Mouse (Mus musculus): ENCODE results near the gene Alox5.

Alox5 gene

DNA sequence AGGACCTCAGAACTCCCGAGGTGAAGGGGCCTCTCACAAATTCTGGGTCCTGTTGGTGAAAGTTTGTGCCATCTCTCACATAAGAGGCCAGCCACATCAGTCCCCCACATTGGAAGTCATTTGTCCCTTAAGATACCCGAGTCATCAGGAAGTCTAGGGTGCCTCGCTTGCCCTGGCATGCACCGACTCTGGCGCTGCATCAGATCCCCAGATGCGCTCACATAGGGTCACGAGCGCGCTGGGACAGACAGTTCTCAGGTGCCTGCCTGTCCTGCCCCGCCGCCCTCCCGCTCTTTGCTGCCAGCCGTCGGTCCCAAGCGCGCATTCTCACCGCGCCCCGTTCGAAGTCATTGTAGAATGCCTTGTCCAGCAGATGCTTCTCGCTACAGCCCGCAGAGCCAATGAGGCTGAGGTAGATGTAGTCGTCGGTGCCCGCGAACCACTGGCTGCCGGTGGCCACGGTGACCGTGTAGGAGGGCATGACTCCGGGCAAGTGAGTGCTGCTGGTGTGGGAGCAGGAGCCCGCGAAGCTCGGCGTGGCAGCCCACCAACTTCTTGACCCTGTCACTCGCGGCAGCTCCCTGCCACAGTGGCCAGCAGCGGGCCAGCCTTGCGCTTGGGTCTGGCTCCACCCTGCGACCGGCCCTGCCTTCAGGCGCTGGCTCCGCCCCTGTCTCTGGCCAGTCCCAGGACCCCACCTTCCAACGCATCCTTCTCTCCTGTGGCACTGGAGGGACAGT is at the start of gene Alox5:
Alox5 (minus strand) TSS at position 635 of the 740 bp plus-strand sequence.
- peak; percentile 3 to 4 for DNase-seq

DNA sequence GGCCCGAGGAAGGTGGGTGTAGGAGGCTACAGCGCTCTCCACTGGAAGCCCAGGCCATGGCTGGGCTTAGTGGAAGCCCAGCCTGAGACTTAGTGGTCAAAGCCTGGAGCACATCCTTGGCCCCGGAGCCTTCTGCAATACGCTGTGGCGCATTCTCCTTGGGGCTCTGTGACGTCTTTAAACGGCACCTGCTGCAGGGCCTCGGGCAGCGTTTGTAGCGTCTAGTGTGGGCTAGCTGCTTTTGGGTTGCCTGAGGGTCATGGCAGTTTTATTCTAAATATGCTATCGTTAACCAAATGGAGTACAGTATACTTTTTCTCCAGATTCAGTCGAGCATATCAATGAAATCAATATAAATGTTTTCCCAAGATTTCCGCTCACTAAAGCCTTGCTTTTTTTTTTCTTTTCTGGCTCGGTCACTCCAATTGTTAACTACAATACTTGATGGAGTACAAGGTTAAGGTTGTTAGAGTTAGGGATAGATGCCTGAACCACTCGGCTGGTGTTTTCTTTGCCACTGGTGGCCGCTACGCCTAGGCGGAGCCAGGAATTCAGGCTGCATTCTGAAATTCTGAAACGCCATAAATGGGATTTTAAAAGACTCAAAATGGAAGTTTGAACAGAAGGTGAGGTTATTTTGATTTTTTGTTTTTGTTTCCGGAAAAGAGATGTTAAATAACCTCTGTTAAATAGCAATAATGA is 45.5 kb upstream of the Alox5 start, which contains the start of gene Olfr212:
Olfr212 (plus strand) TSS at position 215 of the 702 bp plus-strand sequence.
- DNase-seq = peak; percentile 2 to 6

- DNase-seq = no peak
Measured at GRCm38 (mm10) chr6:116495960-116496359, 35.0 kb upstream of the Alox5 start.

DNA sequence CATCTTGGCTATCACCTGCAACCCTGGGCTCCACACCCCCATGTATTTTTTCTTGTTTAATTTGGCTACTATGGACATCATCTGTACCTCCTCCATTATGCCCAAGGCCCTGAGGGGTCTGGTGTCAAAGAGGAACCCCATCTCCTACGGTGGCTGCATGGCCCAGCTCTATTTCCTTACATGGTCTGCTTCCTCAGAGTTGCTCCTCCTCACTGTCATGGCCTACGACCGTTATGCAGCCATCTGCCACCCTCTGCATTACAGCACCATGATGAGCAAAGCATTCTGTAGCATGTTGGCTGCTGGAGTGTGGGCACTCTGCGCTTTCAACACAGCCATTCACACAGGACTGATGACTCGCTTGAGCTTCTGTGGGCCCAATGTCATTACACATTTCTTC is 32.8 kb upstream of the Alox5 start:
- DNase-seq = no peak

- DNase-seq = peak in 1 of 2 experiments; percentile 2
Measured at GRCm38 (mm10) chr6:116488791-116489190, 27.8 kb upstream of the Alox5 start, which contains the start of gene Olfr211. Olfr211 (plus strand) TSS chr6:116489091.

DNA sequence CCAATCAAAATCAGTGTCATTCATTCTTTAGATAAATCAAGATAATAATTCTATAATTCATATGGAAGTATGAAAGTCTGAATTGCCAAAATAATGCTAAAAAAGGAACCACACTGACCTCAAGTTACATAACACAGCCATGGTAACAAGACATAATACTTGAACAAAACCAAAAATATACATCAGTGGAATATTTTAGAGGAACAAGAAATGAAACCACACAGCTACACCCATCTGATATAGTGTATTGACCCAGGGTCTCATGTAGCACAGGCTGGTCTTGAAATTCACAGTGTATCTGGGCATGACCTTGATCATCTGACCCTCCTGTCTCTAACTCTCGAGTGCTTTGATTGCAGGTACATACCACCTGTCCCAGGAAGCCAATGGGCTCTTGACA is 25.9 kb upstream of the Alox5 start:
- no peak for DNase-seq

DNA sequence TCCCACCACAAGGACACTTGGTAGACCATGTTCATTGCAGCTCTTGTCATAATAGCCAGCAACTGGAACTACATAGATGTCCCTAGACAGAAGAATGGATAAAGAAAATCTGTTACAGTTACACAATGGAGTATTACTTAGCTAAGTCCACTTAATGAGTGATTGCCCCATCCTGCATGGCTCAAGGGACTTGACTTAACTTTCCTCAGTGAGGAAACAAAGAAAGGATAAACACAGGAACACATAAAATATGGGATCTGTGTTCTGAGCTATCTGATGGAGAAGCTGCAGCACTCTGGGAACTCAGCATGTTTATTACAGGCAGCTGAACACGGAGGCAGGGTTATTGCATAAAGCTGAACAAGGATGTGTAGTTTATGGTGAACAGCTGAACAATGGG is 24.1 kb upstream of the Alox5 start:
- DNase-seq = no peak

- no peak for DNase-seq
Measured at GRCm38 (mm10) chr6:116468081-116468480, 7.1 kb upstream of the Alox5 start.

DNA sequence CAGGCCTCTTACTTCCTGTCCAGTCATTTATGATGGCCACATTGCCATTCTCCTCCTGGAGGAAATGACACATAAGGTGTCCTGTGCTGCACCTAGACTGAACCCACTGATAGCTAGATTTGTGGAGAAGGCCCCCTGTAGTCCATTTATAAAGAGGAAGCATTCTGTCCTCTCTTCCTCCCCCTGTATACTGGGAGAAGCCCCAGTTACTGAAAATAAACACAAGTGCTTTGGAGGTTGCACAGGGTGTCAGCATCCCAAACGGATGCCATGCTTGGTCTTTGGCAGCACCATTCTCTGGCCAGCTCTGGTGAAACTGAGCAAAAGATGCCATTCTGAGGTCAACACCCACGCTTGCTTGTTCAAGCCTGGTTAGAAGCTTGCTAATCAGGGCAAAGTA is 1.7 kb downstream of the Alox5 start:
- no peak for DNase-seq

DNA sequence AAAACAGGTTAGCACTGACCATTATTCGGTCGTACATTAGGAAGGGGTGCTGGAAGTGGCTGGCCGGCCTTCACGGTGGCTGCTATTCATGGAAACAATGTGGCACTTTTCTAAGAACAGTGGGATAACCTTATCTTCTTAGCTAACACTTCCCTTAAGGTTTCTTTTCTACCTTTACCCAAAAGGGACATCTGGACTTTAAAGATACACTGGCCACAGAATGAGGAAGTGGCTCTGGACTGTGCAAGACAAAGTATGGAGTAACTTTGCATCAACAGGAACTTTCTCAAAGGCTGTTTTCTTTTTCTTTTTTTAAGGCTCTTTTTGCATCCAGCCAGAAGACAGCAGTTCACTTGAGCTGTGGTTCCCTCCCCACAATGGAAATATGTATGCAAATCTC is 2.2 kb downstream of the Alox5 start:
- no peak for DNase-seq

GRCm38 (mm10) chr6:116456482-116456881 is 4.5 kb downstream of the Alox5 start:
- no peak for DNase-seq

GRCm38 (mm10) chr6:116455781-116456180 is 5.2 kb downstream of the Alox5 start:
- DNase-seq = no peak

DNA sequence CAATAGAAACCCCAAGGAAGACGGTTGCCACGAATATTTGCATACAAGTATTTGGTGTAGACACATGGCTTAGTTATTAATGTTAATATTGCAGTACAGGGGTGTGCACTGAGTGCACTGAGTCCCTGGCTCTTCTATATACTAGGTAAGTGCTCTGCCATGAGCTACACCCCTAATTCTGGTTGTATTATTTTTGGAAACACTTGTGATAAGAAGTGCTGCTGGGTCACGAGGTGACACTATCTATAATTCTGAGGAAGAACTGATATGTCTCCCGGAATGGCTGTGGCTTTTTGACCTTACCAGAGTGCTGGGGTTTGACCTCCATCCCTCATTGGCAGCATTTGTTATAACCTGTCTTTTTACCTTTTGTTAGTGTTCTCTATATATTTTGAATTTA is 20.1 kb downstream of the Alox5 start:
- DNase-seq = no peak

DNA sequence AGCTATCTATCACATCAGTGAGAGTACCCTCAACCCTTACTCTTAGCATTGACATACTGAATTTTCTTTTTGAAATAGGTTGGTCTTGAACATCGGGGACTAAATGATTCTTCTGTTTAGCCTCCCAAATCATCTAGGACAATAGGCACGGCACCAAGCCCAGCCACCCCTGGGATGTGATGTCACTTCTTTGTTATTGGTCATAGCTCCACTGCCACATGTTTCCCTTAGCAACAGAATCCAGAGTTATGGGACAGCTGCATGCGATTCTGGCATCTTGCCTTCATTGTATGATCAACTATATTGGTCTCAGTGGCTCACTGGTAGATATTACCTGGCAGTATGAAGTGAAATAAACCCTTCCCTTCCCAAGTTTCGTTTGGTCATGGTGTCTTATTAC is 20.5 kb downstream of the Alox5 start:
- no peak for DNase-seq

DNA sequence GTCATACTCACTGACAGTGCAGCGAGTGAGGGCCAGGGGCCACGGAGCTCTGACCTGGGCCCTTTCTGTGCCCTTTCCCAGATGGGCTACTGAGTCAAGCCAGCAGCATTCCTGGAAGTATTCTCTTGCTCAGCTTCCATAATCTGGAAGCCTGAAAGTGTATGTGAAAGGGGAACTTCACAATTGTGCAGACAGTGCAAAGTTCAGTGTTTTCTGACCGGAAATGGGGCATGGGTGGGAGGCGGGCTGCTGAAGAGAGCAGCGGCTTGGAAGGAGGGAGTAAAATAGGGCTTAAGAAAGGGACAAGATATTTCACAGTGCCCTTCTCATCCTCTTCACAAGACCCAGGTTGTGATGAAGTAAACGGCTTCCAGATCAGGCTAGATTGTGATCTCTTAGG is 21.4 kb downstream of the Alox5 start:
- DNase-seq = no peak

- DNase-seq = no peak
Measured at GRCm38 (mm10) chr6:116438864-116439263, 22.1 kb downstream of the Alox5 start.

DNA sequence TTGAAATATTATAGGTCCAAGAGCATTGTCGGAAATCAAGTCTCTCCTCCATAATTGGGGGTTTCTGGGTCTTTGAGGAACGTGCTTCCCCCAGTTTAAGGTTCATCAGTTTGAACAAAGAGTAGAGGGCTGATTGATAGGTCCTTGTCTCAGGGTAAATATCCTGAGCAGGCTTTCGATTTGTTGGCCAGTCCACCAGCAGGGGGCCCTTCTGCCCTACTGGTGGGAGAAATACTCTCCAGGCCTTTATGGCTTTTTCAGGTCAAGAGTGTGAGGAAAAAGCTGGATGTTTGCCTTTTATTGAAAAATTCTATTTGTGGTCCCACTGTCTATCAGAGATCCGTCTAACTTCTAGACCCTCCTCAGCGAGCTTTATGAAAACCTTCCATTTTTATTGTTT is 32.7 kb downstream of the Alox5 start:
- DNase-seq = no peak

GRCm38 (mm10) chr6:116427552-116427951 is 33.4 kb downstream of the Alox5 start:
- no peak for DNase-seq

- peak; percentile 50 to 60 for DNase-seq
Measured at GRCm38 (mm10) chr6:116423664-116424063, 37.3 kb downstream of the Alox5 start.

DNA sequence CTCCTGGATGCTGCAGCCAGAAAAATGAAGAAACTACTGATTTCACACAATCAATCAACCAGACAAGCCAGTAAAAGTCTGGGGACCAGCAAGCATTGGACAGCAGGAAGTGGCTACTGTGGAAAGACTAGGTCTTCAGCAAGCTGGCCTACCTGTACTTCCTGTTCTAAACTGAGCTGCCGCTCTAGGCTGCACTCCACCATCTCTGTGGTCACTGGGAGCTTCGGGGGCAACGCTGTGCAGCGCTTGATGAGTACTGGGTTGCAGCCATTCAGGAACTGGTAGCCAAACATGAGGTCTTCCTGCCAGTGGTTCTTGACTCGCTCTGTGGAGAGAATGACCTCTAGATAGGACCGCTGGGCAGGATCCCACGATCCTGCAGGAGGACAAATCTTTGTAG is 38.0 kb downstream of the Alox5 start:
- DNase-seq = no peak

- no peak for DNase-seq
Measured at GRCm38 (mm10) chr6:116420271-116420670, 40.7 kb downstream of the Alox5 start.

- no peak for DNase-seq
Measured at GRCm38 (mm10) chr6:116419699-116420098, 41.3 kb downstream of the Alox5 start.

DNA sequence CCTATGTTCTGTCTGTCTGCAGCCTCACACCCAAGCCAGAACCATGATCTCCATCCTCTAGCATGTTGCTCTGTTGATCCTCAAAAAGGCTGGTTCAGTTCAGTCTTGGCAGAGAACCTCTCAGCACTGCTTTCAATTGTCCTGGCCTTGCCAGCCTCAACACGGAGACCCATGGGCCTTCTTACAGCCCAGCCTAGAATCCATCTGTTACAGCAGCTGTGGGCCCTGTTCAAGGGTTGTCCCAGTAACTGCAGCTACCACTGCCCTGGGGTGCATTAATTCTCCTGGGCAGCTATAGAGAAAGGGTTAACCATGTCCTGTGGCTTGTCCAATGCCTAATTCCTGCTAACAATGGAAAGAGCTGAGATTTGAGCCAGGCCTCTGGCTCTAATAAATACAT is 42.5 kb downstream of the Alox5 start:
- DNase-seq = no peak

Data from cerebellum, adult 18-20 months (tissue).